Mouse (Mus musculus): ENCODE measurements around the gene Igf1. TPM values are rescaled to one million over a fixed set of nuclear protein-coding genes. Genes with fewer than 3 reads are reported as not detected.

Gene Igf1
- polyA plus RNA-seq, 1 experiment from 2014 or later = 11.4 TPM

DNA sequence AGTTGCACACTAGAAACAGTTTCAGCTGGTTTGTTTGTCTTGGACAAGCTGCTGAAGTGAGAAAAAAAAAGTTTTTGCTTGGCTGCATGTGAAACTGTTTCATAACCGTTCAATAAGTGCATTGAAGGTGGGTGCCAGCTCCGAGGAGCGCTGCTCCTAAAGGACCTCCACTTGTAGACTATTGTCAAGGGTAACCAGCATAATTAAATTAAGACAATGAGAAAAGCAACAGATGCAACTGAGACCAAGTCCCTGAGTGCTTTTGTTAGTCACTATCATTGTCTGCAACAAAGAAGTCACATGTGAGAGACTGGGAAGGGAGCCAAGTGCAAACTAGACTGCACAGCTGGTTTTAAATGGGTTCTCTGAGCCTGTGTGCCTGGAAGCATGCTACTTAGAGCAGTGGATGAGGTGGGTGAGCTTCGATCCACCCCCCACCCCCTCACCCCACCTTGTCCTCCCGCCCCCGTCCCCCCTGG lies 69.1 kb downstream of the Igf1 start:
- peak; percentile 84 for ATAC-seq
- H3K27ac ChIP-seq (ENCODE audit: low read length) = no peak overlapping the region
- H3K9me3 ChIP-seq (replicated peaks; ENCODE audit: control insufficient read depth, low read length, poor library complexity, severe bottlenecking) = no peaks in the 10 kb centered on the region
- 8% methylated on average over 6 of the region's 6 CpGs for WGBS
- no peak overlapping the region for H3K4me2 ChIP-seq (ENCODE audit: low read length)
- H3K27me3 ChIP-seq (ENCODE audit: control insufficient read depth, insufficient read depth, low read depth, low read length) = no peaks in the 10 kb centered on the region
- H3K4me1 ChIP-seq (ENCODE audit: control insufficient read depth, insufficient read depth, low read length) = peaks cover 8% of the 10 kb centered on the region
- H3K4me3 ChIP-seq (ENCODE audit: low read depth, low read length) = no peak overlapping the region
- H3K9ac ChIP-seq (ENCODE audit: low read depth, low read length) = no peak overlapping the region
- H3K36me3 ChIP-seq (ENCODE audit: control insufficient read depth, insufficient read depth, low read length) = no peaks in the 10 kb centered on the region

DNA sequence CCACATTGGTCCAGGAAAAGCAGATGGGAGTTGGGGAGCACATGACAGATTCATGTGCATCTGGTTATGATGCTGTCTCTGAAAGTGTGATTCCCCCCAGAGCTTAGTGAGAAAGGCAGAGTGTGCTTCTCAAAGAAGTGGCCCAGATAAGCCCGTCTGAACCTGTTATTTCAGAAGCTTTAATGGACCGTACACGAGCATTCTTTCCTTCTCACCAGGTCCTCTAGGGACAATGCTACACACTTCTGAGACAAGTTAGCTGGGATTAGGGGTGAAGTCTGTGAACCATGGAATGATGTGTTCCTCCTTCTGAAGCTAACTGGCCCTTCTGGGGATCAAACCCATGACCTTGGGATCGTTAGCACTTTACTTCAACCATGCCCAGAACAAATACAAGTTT lies 90.1 kb downstream of the Igf1 start:
- Histone ChIP-seq H3K27ac (ENCODE audit: low read length) (no peak overlapping the region), H3K4me2 (ENCODE audit: low read length) (no peak overlapping the region), H3K4me1 (ENCODE audit: control insufficient read depth, insufficient read depth, low read length) (no peaks in the 10 kb centered on the region), H3K4me3 (ENCODE audit: low read depth, low read length) (no peak overlapping the region), H3K9me3 (replicated peaks; ENCODE audit: control insufficient read depth, low read length, poor library complexity, severe bottlenecking) (no peaks in the 10 kb centered on the region), H3K36me3 (ENCODE audit: control insufficient read depth, insufficient read depth, low read length) (no peaks in the 10 kb centered on the region), H3K9ac (ENCODE audit: low read depth, low read length) (no peak overlapping the region), H3K27me3 (ENCODE audit: control insufficient read depth, insufficient read depth, low read depth, low read length) (no peaks in the 10 kb centered on the region)
- no peak for ATAC-seq
- 56% methylated on average over 4 of the region's 4 CpGs for WGBS

DNA sequence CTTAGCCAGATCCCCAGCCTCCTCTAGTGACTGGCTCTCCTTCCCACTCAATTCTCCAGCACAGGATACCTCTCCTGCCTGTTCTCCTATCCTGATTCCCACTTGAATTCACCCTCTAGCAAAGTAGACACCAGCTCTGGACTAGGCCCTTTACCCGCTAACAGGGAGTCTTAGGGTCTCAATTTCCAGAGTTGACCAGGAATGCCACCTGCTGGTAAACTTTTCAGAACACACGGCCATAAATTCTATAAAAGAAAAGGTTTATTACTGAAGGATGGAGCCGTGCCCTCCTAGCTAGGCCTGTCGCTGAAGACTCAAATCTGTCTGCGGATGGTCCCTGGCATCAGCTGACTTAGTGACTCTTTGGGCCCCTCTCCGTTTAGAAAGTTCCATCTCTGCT lies 113.5 kb downstream of the Igf1 start:
- no peak for ATAC-seq
- Histone ChIP-seq H3K27ac (ENCODE audit: low read length) (no peak overlapping the region), H3K4me1 (ENCODE audit: control insufficient read depth, insufficient read depth, low read length) (no peaks in the 10 kb centered on the region), H3K9me3 (replicated peaks; ENCODE audit: control insufficient read depth, low read length, poor library complexity, severe bottlenecking) (no peaks in the 10 kb centered on the region), H3K9ac (ENCODE audit: low read depth, low read length) (no peak overlapping the region), H3K4me3 (ENCODE audit: low read depth, low read length) (no peak overlapping the region), H3K27me3 (ENCODE audit: control insufficient read depth, insufficient read depth, low read depth, low read length) (no peaks in the 10 kb centered on the region), H3K36me3 (ENCODE audit: control insufficient read depth, insufficient read depth, low read length) (no peaks in the 10 kb centered on the region), H3K4me2 (ENCODE audit: low read length) (no peak overlapping the region)
- WGBS = 68% methylated on average over 6 of the region's 6 CpGs

DNA sequence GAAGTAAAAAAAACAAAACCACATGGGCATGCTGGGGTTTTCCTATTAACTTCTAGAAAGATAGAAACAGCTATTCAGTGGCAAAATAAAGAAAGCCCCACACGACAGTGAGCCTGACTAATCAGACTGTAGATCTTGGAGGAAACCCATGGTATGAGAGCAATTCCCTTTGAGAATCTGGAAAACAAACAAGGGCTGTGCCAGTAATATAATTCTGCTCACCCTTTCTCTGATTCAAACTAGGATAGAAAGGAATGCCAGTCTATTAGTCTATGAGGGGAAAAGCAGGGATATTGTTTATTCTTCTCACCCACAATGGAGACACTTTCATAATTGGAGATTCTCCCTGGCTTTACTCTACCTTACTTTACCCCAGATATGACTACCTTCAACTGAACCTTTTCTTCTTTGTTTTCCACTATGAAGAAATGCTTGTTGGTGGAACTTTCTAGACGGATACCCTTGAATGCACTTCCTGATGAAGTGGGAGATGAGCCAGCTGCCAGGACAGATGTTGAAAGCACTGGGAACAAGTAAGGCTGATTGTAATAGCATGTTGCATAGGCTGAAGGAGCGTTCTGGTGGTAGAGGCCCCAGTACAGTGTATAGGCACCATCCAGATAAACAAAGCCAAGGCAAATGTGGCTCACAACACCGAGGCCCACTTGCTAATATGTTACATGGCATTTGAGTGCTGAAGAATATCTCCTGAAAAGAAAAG lies 116.0 kb downstream of the Igf1 start:
- H3K27ac ChIP-seq (ENCODE audit: low read length) = no peak overlapping the region
- H3K4me1 ChIP-seq (ENCODE audit: control insufficient read depth, insufficient read depth, low read length) = no peaks in the 10 kb centered on the region
- H3K27me3 ChIP-seq (ENCODE audit: control insufficient read depth, insufficient read depth, low read depth, low read length) = no peaks in the 10 kb centered on the region
- no peak overlapping the region for H3K9ac ChIP-seq (ENCODE audit: low read depth, low read length)
- no peaks in the 10 kb centered on the region for H3K9me3 ChIP-seq (replicated peaks; ENCODE audit: control insufficient read depth, low read length, poor library complexity, severe bottlenecking)
- 70% methylated on average over 4 of the region's 4 CpGs for WGBS
- no peaks in the 10 kb centered on the region for H3K36me3 ChIP-seq (ENCODE audit: control insufficient read depth, insufficient read depth, low read length)
- no peak for ATAC-seq
- no peak overlapping the region for H3K4me2 ChIP-seq (ENCODE audit: low read length)
- H3K4me3 ChIP-seq (ENCODE audit: low read depth, low read length) = no peak overlapping the region

DNA sequence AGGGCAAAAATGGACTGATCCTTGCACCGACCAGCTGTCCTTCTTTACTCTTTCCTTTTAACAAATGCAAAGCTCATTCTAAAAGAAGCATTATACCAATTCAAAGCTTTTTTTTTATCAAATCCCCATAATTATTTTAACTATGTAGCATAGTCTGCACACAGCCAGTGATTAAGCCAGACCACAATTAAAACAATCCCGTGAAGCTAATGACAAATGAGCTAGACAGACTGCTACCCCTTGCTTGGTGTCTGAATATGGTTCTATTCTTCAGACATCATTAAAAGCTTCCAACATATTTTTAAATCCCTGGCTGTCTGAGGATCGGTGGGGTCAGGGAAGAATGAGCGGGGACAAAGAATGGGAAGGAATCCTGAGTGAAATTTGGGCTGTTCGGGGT lies 127.3 kb downstream of the Igf1 start:
- Histone ChIP-seq H3K27ac (ENCODE audit: low read length) (no peak overlapping the region), H3K9me3 (replicated peaks; ENCODE audit: control insufficient read depth, low read length, poor library complexity, severe bottlenecking) (no peaks in the 10 kb centered on the region), H3K27me3 (ENCODE audit: control insufficient read depth, insufficient read depth, low read depth, low read length) (no peaks in the 10 kb centered on the region), H3K4me1 (ENCODE audit: control insufficient read depth, insufficient read depth, low read length) (no peaks in the 10 kb centered on the region), H3K9ac (ENCODE audit: low read depth, low read length) (no peak overlapping the region), H3K4me3 (ENCODE audit: low read depth, low read length) (no peak overlapping the region), H3K36me3 (ENCODE audit: control insufficient read depth, insufficient read depth, low read length) (no peaks in the 10 kb centered on the region), H3K4me2 (ENCODE audit: low read length) (no peak overlapping the region)
- 45% methylated on average over 5 of the region's 5 CpGs for WGBS
- ATAC-seq = no peak

DNA sequence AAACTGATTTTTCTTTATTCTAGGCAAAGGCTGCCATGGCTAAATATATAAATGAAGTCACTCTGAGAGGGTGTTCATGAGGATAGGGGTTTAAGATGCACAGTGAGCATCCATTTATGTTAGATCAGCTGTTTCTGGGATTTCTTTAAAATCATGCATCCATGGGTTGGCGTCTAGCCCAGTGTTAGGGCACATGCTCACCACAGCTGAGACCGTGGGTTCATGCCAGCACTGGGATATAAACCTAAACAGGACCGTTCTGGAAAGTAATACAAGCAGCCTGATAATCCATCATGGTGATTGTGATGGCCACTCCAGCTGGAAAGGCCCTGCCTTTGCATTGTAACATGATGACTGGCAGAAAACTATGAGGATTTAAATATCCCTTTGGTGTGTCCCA lies 128.1 kb downstream of the Igf1 start:
- WGBS = 69% methylated on average over 3 of the region's 3 CpGs
- Histone ChIP-seq H3K27me3 (ENCODE audit: control insufficient read depth, insufficient read depth, low read depth, low read length) (no peaks in the 10 kb centered on the region), H3K9me3 (replicated peaks; ENCODE audit: control insufficient read depth, low read length, poor library complexity, severe bottlenecking) (no peaks in the 10 kb centered on the region), H3K36me3 (ENCODE audit: control insufficient read depth, insufficient read depth, low read length) (no peaks in the 10 kb centered on the region), H3K4me2 (ENCODE audit: low read length) (no peak overlapping the region), H3K4me1 (ENCODE audit: control insufficient read depth, insufficient read depth, low read length) (no peaks in the 10 kb centered on the region), H3K9ac (ENCODE audit: low read depth, low read length) (no peak overlapping the region), H3K27ac (ENCODE audit: low read length) (no peak overlapping the region), H3K4me3 (ENCODE audit: low read depth, low read length) (no peak overlapping the region)
- no peak for ATAC-seq

Other genes with a start within 250 kb of the Igf1 start
- gene Pmch, start 232.8 kb downstream of the Igf1 start, polyA plus RNA-seq (2015; fragmentation: Nextera tagmentation; extraction: Ambion mirVana) = 12.8 and 60.5 TPM in 2 replicates

Measured in midbrain, embryonic 16.5 days (tissue).